Mouse (Mus musculus): ENCODE results near the gene Map2k3.

DNA sequence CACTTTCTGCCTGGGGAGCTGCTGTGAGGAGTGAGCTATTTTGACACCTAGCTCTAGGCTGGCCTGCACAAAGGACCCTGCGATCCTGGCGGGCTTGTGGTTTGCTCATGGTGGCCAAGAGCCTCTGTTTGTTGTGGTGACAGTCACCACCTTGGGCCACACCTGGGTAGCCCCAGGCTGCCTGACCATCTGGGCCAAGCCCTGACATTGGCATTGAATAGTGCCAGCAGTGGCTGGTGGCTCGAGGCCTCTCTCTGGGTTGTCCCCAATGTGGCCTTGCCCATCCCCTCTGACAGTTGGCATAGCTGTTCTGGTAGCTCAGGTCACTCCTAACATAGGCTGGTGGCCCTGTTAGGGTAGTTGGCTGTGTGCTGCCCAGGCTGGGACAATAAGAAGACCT is 7.7 kb downstream of the Map2k3 start:
- TF ChIP-seq USF2 (conservative IDR thresholded peaks at IDR 0.05; ENCODE audit: low read depth, low read length) (no peak), POLR2A (IDR thresholded peaks at IDR 0.05; ENCODE audit: low read depth, low read length) (no peak), MAX (IDR thresholded peaks at IDR 0.05; ENCODE audit: low read length) (no peak), EP300 (IDR thresholded peaks at IDR 0.05; ENCODE audit: low read length) (no peak), RAD21 (IDR thresholded peaks at IDR 0.05; ENCODE audit: low read depth, low read length) (no peak), USF1 (IDR thresholded peaks at IDR 0.05; ENCODE audit: low read depth, low read length) (no peak), CTCF (conservative IDR thresholded peaks at IDR 0.05 in 1 of 2, IDR thresholded peaks at IDR 0.05 in 1 of 2; ENCODE audit: low read depth in 2 of 2, low read length in 2 of 2) (no peak), ZNF384 (IDR thresholded peaks at IDR 0.05; ENCODE audit: low read depth, low read length) (no peak), IRF4 (IDR thresholded peaks at IDR 0.05; ENCODE audit: low read depth, low read length) (no peak), ZKSCAN1 (IDR thresholded peaks at IDR 0.05; ENCODE audit: borderline replicate concordance, low read depth, low read length) (no peak), PAX5 (IDR thresholded peaks at IDR 0.05; ENCODE audit: low read length) (no peak)

All from CH12.LX (cell line).